In the genomic region with DNA sequence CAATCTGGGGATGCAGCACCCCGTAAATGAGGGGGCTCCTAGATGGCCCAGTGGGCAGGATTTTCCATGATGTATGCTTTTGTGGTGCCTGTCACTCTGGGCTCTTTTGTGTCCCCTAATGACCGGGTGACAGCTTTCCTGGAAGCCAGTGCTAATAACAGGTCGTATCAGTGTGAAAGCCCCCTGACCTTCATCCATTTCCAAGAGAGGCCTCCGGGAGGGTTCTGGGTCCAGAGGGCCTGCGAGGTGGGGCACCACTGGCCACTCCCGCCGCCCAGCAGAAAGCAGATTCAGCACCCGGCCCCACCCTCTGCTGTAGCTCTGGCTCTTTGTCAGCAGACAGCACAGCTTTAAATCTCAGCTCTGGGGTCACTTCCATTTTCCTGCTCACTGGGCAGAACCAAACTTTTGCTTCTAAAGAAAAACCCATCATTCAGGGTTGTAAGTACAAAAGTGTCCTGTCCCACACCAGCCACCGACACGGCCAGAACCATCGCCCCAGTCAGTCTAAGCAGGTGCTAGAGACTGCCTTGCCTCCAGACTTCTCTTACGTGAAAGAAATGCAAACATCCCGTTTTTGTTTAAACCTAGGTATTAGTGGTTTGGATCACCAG, we compare ENCODE assay signal across 12 mouse cellular contexts. TPM values are rescaled to one million over a fixed set of nuclear protein-coding genes. Genes with fewer than 3 reads are reported as not detected.
A peak's percentile ranks its signal among the peaks of the same experiment; 100 is the strongest.
DNase-seq lines count a peak whose midpoint lies in the region; ATAC-seq lines count a peak whose summit lies in the region.
"Had no signal": no experiment of that assay in that cellular context is flagged by ENCODE, and none has a peak within 500 bp of the region (broad histone marks: within the 10 kb centered on the region; RNA-seq: fewer than 3 reads in every experiment).

No protein-coding gene starts in this region.

- H3K4me3 ChIP-seq in heart, embryonic 16.5 days (ENCODE audit: low read length) = no peak overlapping the region
- no peak overlapping the region for H3K4me3 ChIP-seq in forebrain, embryonic 12.5 days (replicated peaks)
- H3K4me3 ChIP-seq in kidney, embryonic 16.5 days (ENCODE audit: low read length) = no peak overlapping the region
- no peak overlapping the region for H3K4me3 ChIP-seq in neural tube, embryonic 14.5 days (ENCODE audit: low read depth, low read length)
- H3K4me3 ChIP-seq: embryonic facial prominence, embryonic 15.5 days had no signal

- no peak overlapping the region for H3K27ac ChIP-seq in heart, embryonic 16.5 days (ENCODE audit: low read length)
- H3K27ac ChIP-seq in forebrain, embryonic 12.5 days = peak overlapping the region; percentile 91
- peak overlapping the region; percentile 82 for H3K27ac ChIP-seq in kidney, embryonic 16.5 days (ENCODE audit: low read length)
- H3K27ac ChIP-seq in neural tube, embryonic 14.5 days (ENCODE audit: low read depth, low read length) = peak overlapping the region; percentile 61; the same call in 1 of the 2 replicates
- H3K27ac ChIP-seq: embryonic facial prominence, embryonic 15.5 days had no signal

- H3K27me3 ChIP-seq in heart, embryonic 16.5 days (ENCODE audit: control insufficient read depth, insufficient read depth, low read length) = no peaks in the 10 kb centered on the region
- no peaks in the 10 kb centered on the region for H3K27me3 ChIP-seq in forebrain, embryonic 12.5 days
- no peaks in the 10 kb centered on the region for H3K27me3 ChIP-seq in kidney, embryonic 16.5 days (ENCODE audit: insufficient read depth, low read length)
- H3K27me3 ChIP-seq in neural tube, embryonic 14.5 days (ENCODE audit: control insufficient read depth, insufficient read depth, low read length) = no peaks in the 10 kb centered on the region
- H3K27me3 ChIP-seq: embryonic facial prominence, embryonic 15.5 days had no signal

- ATAC-seq in heart, embryonic 16.5 days (replicated peaks; ENCODE audit: extremely low read depth, insufficient read depth, low FRiP score) = no peak
- no peak for ATAC-seq in forebrain, embryonic 12.5 days (ENCODE audit: low FRiP score)
- ATAC-seq in kidney, embryonic 16.5 days (ENCODE audit: low FRiP score, low TSS enrichment) = peak; percentile 44; the same call in 1 of the 2 replicates
- no peak for ATAC-seq in neural tube, embryonic 14.5 days (ENCODE audit: low read depth)
- ATAC-seq in inflammation-experienced regulatory T-cells, adult 6 months = no peak

- intact Hi-C loops in heart, postnatal 36 days (cut with DNase I) = loop anchor here (5.0 kb wide), 1 partner anchor 38 kb away; the partner anchor contains the start of gene Spsb4

- no peaks in the 10 kb centered on the region for H3K9me3 ChIP-seq in heart, embryonic 16.5 days (replicated peaks; ENCODE audit: control insufficient read depth, low read length)
- no peaks in the 10 kb centered on the region for H3K9me3 ChIP-seq in forebrain, embryonic 12.5 days
- no peaks in the 10 kb centered on the region for H3K9me3 ChIP-seq in kidney, embryonic 16.5 days (ENCODE audit: low read length)
- no peaks in the 10 kb centered on the region for H3K9me3 ChIP-seq in neural tube, embryonic 14.5 days (ENCODE audit: control insufficient read depth, low read length)
- H3K9me3 ChIP-seq: embryonic facial prominence, embryonic 15.5 days had no signal

- 49% methylated on average over 13 of the region's 13 CpGs for WGBS in heart, embryonic 16.5 days
- 10% methylated on average over 13 of the region's 13 CpGs for WGBS in forebrain, embryonic 12.5 days
- 24% methylated on average over 13 of the region's 13 CpGs for WGBS in kidney, embryonic 16.5 days
- 10% methylated on average over 13 of the region's 13 CpGs for WGBS in neural tube, embryonic 14.5 days

- no peak overlapping the region for H3K4me2 ChIP-seq in heart, embryonic 16.5 days (ENCODE audit: low read depth, low read length)
- H3K4me2 ChIP-seq in forebrain, embryonic 12.5 days = peak overlapping the region; percentile 32
- 0 out of 2 replicates have a peak overlapping the region, but pooled peaks have one; percentile 16 for H3K4me2 ChIP-seq in kidney, embryonic 16.5 days (replicated peaks; ENCODE audit: low read depth, low read length)
- H3K4me2 ChIP-seq in neural tube, embryonic 14.5 days (ENCODE audit: low read depth, low read length) = no peak overlapping the region
- H3K4me2 ChIP-seq: embryonic facial prominence, embryonic 15.5 days had no signal

- peak overlapping the region; percentile 12; the same call in 1 of the 2 replicates for H3K9ac ChIP-seq in heart, embryonic 16.5 days (ENCODE audit: low read length)
- H3K9ac ChIP-seq in forebrain, embryonic 12.5 days = peak overlapping the region; percentile 42; the same call in 1 of the 2 replicates
- 0 out of 2 replicates have a peak overlapping the region, but pooled peaks have one; percentile 44 for H3K9ac ChIP-seq in kidney, embryonic 16.5 days (replicated peaks; ENCODE audit: low read length)
- H3K9ac ChIP-seq in neural tube, embryonic 14.5 days (replicated peaks; ENCODE audit: low read depth, low read length) = no peak overlapping the region
- H3K9ac ChIP-seq: embryonic facial prominence, embryonic 15.5 days had no signal

- no peaks in the 10 kb centered on the region for H3K36me3 ChIP-seq in heart, embryonic 16.5 days (ENCODE audit: control insufficient read depth, insufficient read depth)
- H3K36me3 ChIP-seq in forebrain, embryonic 12.5 days (replicated peaks) = peaks cover 4% of the 10 kb centered on the region; the same call in 1 of the 2 replicates
- no peaks in the 10 kb centered on the region for H3K36me3 ChIP-seq in kidney, embryonic 16.5 days (ENCODE audit: insufficient read depth, low read length)
- H3K36me3 ChIP-seq in neural tube, embryonic 14.5 days (ENCODE audit: control insufficient read depth, insufficient read depth, low read length) = no peaks in the 10 kb centered on the region
- H3K36me3 ChIP-seq: embryonic facial prominence, embryonic 15.5 days had no signal

- peaks cover 62% of the 10 kb centered on the region for H3K4me1 ChIP-seq in heart, embryonic 16.5 days (ENCODE audit: control insufficient read depth, insufficient read depth, low read length)
- peaks cover 79% of the 10 kb centered on the region for H3K4me1 ChIP-seq in forebrain, embryonic 12.5 days
- peaks cover 70% of the 10 kb centered on the region for H3K4me1 ChIP-seq in kidney, embryonic 16.5 days (ENCODE audit: insufficient read depth, low read length)
- peaks cover 40% of the 10 kb centered on the region for H3K4me1 ChIP-seq in neural tube, embryonic 14.5 days (ENCODE audit: control insufficient read depth, insufficient read depth, low read length)

- no peak for DNase-seq in heart, postnatal 36 days
- DNase-seq in layer of hippocampus, postnatal 14 days (ENCODE audit: low spot score in 2 of 2) = no peak
- no peak for DNase-seq in gastrocnemius, postnatal 25 days
- DNase-seq: layer of hippocampus, postnatal 36 days; lung, adult 2 months; thymus, adult 2 months had no signal

RNA-seq across cellular contexts. Expression of gene Spsb4, which starts 39.1 kb away (rescaled TPM):
- polyA plus RNA-seq in heart, embryonic 16.5 days (2015; fragmentation: Nextera tagmentation; extraction: Ambion mirVana) = 53.2 and 53.7 TPM in 2 replicates
- 1 to 10 TPM; 5.1 to 6.1 TPM for total RNA-seq in heart, postnatal 36 days (2021)
- 81.1 and 81.2 TPM in 2 replicates for polyA plus RNA-seq in forebrain, embryonic 12.5 days (2016; fragmentation: Nextera tagmentation; extraction: Ambion mirVana)
- 64.3 and 66.6 TPM in 2 replicates for polyA plus RNA-seq in kidney, embryonic 16.5 days (2015; fragmentation: Nextera tagmentation; extraction: Ambion mirVana)
- 22.9 and 29.7 TPM in 2 replicates for polyA plus RNA-seq in neural tube, embryonic 14.5 days (2014; fragmentation: Nextera tagmentation; extraction: Ambion mirVana)
- under 1 TPM in 1 of 3 experiments, not detected in 2; 0.16 TPM for polyA plus RNA-seq in inflammation-experienced regulatory T-cells, adult 6 months (2017; shearing (Covaris generic))
- total RNA-seq in layer of hippocampus, postnatal 14 days (2021) = 1 to 10 TPM; 5.7 to 6.9 TPM
- 1 to 10 TPM; 2.9 to 4.1 TPM for total RNA-seq in gastrocnemius, postnatal 25 days (2021)

Comparison
In these comparisons a context has a peak if more than half of its experiments do, and no peak if none do; other contexts are left out.
1. H3K4me2 ChIP-seq: peak in forebrain, embryonic 12.5 days (single experiment) and kidney, embryonic 16.5 days (single experiment); none in heart, embryonic 16.5 days (single experiment) and neural tube, embryonic 14.5 days (single experiment).
2. RNA of gene Spsb4, which starts 39.1 kb away (polyA plus RNA-seq): 81.1 to 81.2 TPM in forebrain, embryonic 12.5 days, 64.3 to 66.6 TPM in kidney, embryonic 16.5 days, 53.2 to 53.7 TPM in heart, embryonic 16.5 days and 22.9 to 29.7 TPM in neural tube, embryonic 14.5 days; 0.16 TPM in inflammation-experienced regulatory T-cells, adult 6 months; every median in the first group is over 10 times any median in the second.